In genomic region chr1:132511521-132511920, GRCm38 (mm10) we compare ENCODE assay signal across 13 mouse cellular contexts. TPM values are rescaled to one million over a fixed set of nuclear protein-coding genes. Genes with fewer than 3 reads are reported as not detected.
A peak's percentile ranks its signal among the peaks of the same experiment; 100 is the strongest.
DNase-seq lines count a peak whose midpoint lies in the region; ATAC-seq lines count a peak whose summit lies in the region.
"Had no signal": no experiment of that assay in that cellular context is flagged by ENCODE, and none has a peak within 500 bp of the region (broad histone marks: within the 10 kb centered on the region; RNA-seq: fewer than 3 reads in every experiment).

No protein-coding gene starts in this region.

- H3K27me3 ChIP-seq in neural tube, embryonic 12.5 days (replicated peaks): no peaks in the 10 kb centered on the region
- peaks cover 11% of the 10 kb centered on the region; the same call in 1 of the 2 replicates for H3K27me3 ChIP-seq in limb, embryonic 10.5 days (ENCODE audit: low read depth, poor library complexity, severe bottlenecking)

- H3K4me2 ChIP-seq in neural tube, embryonic 12.5 days (replicated peaks): no peak overlapping the region

- H3K4me1 ChIP-seq in neural tube, embryonic 12.5 days: no peaks in the 10 kb centered on the region; the same call in 1 of the 2 replicates
- peaks cover 18% of the 10 kb centered on the region for H3K4me1 ChIP-seq in limb, embryonic 10.5 days

- intact Hi-C loops in heart, postnatal 25 days (cut with DNase I): no loop called here

- no peaks in the 10 kb centered on the region for H3K9me3 ChIP-seq in neural tube, embryonic 12.5 days
- H3K9me3 ChIP-seq in limb, embryonic 10.5 days (replicated peaks): no peaks in the 10 kb centered on the region
- H3K9me3 ChIP-seq: G1E had no signal

- DNase-seq in cerebellum, postnatal 4 days (ENCODE audit: low spot score in 2 of 2): no peak
- no peak for DNase-seq in neural tube, embryonic 10.5 days (ENCODE audit: extremely low spot score, low spot score)
- no peak for DNase-seq in limb, embryonic 10.5 days (ENCODE audit: low spot score)
- no peak for DNase-seq in spleen, postnatal 36 days (ENCODE audit: low spot score in 2 of 2)
- DNase-seq in heart, adult 8-10 months (ENCODE audit: low spot score): no peak
- no peak for DNase-seq in heart, postnatal 25 days (ENCODE audit: low spot score)
- DNase-seq: gastrocnemius, postnatal 36 days had no signal

- no peak overlapping the region for H3K4me3 ChIP-seq in neural tube, embryonic 12.5 days
- no peak overlapping the region for H3K4me3 ChIP-seq in limb, embryonic 10.5 days
- H3K4me3 ChIP-seq: left cerebral cortex, adult 2 months had no signal

- WGBS in neural tube, embryonic 12.5 days: 47% methylated on average over 8 of the region's 8 CpGs
- 47% methylated on average over 8 of the region's 8 CpGs for WGBS in limb, embryonic 10.5 days

- peak; percentile 21; the same call in 1 of the 2 replicates for ATAC-seq in cerebellum, adult (ENCODE audit: insufficient number of reproducible peaks, low FRiP score, low TSS enrichment)
- ATAC-seq in neural tube, embryonic 12.5 days (ENCODE audit: low FRiP score, low read depth): 0 out of 2 replicates have a peak, but pooled peaks have one; percentile 27

- H3K9ac ChIP-seq in neural tube, embryonic 12.5 days: no peak overlapping the region

- H3K36me3 ChIP-seq in neural tube, embryonic 12.5 days: peaks cover 29% of the 10 kb centered on the region
- peaks cover 22% of the 10 kb centered on the region for H3K36me3 ChIP-seq in limb, embryonic 10.5 days

- H3K27ac ChIP-seq in neural tube, embryonic 12.5 days: no peak overlapping the region
- H3K27ac ChIP-seq in limb, embryonic 10.5 days: peak overlapping the region; percentile 42; the same call in 1 of the 2 replicates
- H3K27ac ChIP-seq: left cerebral cortex, adult 2 months; macrophage had no signal

RNA-seq across cellular contexts. Expression of gene Tmem81, which starts 5.5 kb away (rescaled TPM):
- 1.2 TPM in 2 replicates for polyA plus RNA-seq in neural tube, embryonic 12.5 days (2016; fragmentation: Nextera tagmentation; extraction: Ambion mirVana)
- 1.5 and 1.7 TPM in 2 replicates for polyA plus RNA-seq in limb, embryonic 10.5 days (2016; fragmentation: Nextera tagmentation; extraction: Ambion mirVana)
- total RNA-seq in heart, adult 8-10 months (2022): 1 to 10 TPM; 1.5 to 2.6 (median 1.8) TPM
- 1 to 10 TPM; 1.6 TPM for total RNA-seq in heart, postnatal 25 days (2021)

RNA-seq across cellular contexts. Expression of gene Cntn2, which starts 31.5 kb away (rescaled TPM):
- polyA plus RNA-seq in neural tube, embryonic 12.5 days (2016; fragmentation: Nextera tagmentation; extraction: Ambion mirVana): 82.3 and 104 TPM in 2 replicates
- polyA plus RNA-seq in limb, embryonic 10.5 days (2016; fragmentation: Nextera tagmentation; extraction: Ambion mirVana): 0.94 and 1.3 TPM in 2 replicates
- 1 to 10 TPM; 2.7 to 4.6 (median 3.5) TPM for total RNA-seq in heart, adult 8-10 months (2022)
- 1 to 10 TPM; 3.9 to 7.8 TPM for total RNA-seq in heart, postnatal 25 days (2021)
- total RNA-seq: gastrocnemius, postnatal 36 days had no signal
- polyA plus RNA-seq: G1E; macrophage; spleen, adult 2 months had no signal

RNA-seq across cellular contexts. Expression of gene Rbbp5, which starts 34.4 kb away (rescaled TPM):
- polyA plus RNA-seq in neural tube, embryonic 12.5 days (2016; fragmentation: Nextera tagmentation; extraction: Ambion mirVana): 53.8 and 54.0 TPM in 2 replicates
- 59.4 and 66.8 TPM in 2 replicates for polyA plus RNA-seq in limb, embryonic 10.5 days (2016; fragmentation: Nextera tagmentation; extraction: Ambion mirVana)
- 10 to 100 TPM; 15.8 to 29.0 (median 21.0) TPM for total RNA-seq in heart, adult 8-10 months (2022)
- total RNA-seq in heart, postnatal 25 days (2021): 10 to 100 TPM; 18.9 to 24.2 TPM
